Mouse (Mus musculus): ENCODE data around the gene Herc1. TPM values are rescaled to one million over a fixed set of nuclear protein-coding genes. Genes with fewer than 3 reads are reported as not detected.
"Not testable (repeated sequence)": the region's sequence is repeated elsewhere in the genome, so short reads cannot be mapped to it uniquely, and the experiment has no call there.

The Herc1 gene
- polyA plus RNA-seq, 1 experiment = 18.9 TPM

DNA sequence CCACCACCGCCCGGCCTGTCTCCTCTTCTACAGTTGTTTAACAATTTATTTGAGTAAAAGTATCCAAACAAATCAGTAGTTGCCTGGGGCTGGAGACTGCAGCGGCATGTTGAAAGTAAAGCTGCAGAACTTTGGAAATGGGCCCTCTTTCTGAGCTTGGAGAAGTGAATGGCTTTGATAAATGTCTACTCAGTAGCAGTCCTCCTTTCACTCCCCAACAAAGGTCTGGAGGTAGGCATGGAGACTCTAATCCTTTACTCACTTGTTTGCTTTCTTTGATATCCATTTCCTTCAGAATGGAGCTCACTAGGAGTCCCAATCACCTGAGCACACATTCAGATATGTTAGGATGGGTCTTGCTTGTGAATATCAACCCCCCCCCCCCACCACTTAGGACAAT lies 20.1 kb downstream of the Herc1 start:
- H3K27ac ChIP-seq (ENCODE audit: insufficient read depth, low read length) = no peak overlapping the region
- WGBS = 96% methylated on average over 3 of the region's 3 CpGs
- DNase-seq (ENCODE audit: low read depth in 1 of 2, low spot score in 2 of 2) = no peak
- peaks cover 6% of the 10 kb centered on the region for H3K36me3 ChIP-seq (ENCODE audit: control insufficient read depth, insufficient read depth, low read length)
- no peak for TF ChIP-seq CTCF (IDR thresholded peaks at IDR 0.05; ENCODE audit: extremely low read depth, insufficient read depth, insufficient read length, insufficient replicate concordance)
- TF ChIP-seq POLR2A (IDR thresholded peaks at IDR 0.05; ENCODE audit: low read depth, low read length) = no peak
- no peaks in the 10 kb centered on the region; the same call in 1 of the 2 replicates for H3K4me1 ChIP-seq (ENCODE audit: control insufficient read depth, insufficient read depth, insufficient read length)
- no peak overlapping the region for H3K4me3 ChIP-seq (ENCODE audit: extremely low read depth, insufficient read depth, insufficient read length)
- no peaks in the 10 kb centered on the region for H3K27me3 ChIP-seq (ENCODE audit: control insufficient read depth, insufficient read depth, low read length)

DNA sequence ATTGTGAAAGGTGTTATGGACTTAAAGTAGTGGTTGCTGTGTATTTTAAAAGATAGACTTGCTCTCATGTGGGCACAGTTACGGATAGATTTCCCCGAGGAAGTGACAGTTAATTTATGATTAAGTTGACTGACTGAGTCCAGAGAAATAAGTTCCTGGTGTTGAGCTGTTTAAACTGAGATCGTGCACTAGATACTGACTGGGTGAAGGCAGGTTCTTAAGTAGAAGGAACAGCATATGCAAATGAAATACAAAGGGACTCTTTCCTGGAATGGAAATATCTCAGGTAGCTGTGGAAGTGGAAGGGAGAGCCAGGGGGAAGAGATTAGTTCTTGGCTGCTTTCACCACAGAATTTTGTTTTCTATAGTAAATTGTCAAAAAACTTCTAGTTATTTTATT lies 20.6 kb downstream of the Herc1 start:
- no peak for DNase-seq (ENCODE audit: low read depth in 1 of 2, low spot score in 2 of 2)
- TF ChIP-seq CTCF (IDR thresholded peaks at IDR 0.05; ENCODE audit: extremely low read depth, insufficient read depth, insufficient read length, insufficient replicate concordance) = no peak
- no peak for TF ChIP-seq POLR2A (IDR thresholded peaks at IDR 0.05; ENCODE audit: low read depth, low read length)
- Histone ChIP-seq H3K27ac (ENCODE audit: insufficient read depth, low read length) (no peak overlapping the region), H3K36me3 (ENCODE audit: control insufficient read depth, insufficient read depth, low read length) (peaks cover 6% of the 10 kb centered on the region), H3K4me3 (ENCODE audit: extremely low read depth, insufficient read depth, insufficient read length) (no peak overlapping the region), H3K27me3 (ENCODE audit: control insufficient read depth, insufficient read depth, low read length) (no peaks in the 10 kb centered on the region), H3K4me1 (ENCODE audit: control insufficient read depth, insufficient read depth, insufficient read length) (no peaks in the 10 kb centered on the region; the same call in 1 of the 2 replicates)
- WGBS = 45% methylated on average over 3 of the region's 3 CpGs

DNA sequence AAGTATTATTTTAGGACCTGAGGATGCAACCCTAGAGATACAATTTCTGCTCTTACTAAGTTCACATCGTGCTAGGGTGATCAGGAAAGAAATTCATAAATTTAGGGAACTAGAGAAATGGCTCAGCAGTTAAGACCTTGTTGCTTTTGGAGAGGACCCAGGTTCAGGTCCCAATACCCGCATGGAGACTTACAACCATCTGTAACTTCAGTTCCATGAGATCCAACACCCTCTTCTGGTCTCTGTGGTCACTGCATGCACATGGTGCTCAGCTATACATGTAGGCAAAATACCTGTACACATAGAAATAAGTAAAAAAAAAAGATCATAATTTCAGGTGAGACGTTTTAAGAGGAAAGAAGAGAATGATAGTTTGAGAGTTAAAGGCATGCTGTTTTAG lies 23.2 kb downstream of the Herc1 start:
- H3K27me3 ChIP-seq (ENCODE audit: control insufficient read depth, insufficient read depth, low read length) = no peaks in the 10 kb centered on the region
- 91% methylated on average over 3 of the region's 3 CpGs for WGBS
- H3K4me3 ChIP-seq (ENCODE audit: extremely low read depth, insufficient read depth, insufficient read length) = no peak overlapping the region
- peaks cover 8% of the 10 kb centered on the region for H3K36me3 ChIP-seq (ENCODE audit: control insufficient read depth, insufficient read depth, low read length)
- no peak overlapping the region for H3K27ac ChIP-seq (ENCODE audit: insufficient read depth, low read length)
- DNase-seq (ENCODE audit: low read depth in 1 of 2, low spot score in 2 of 2) = no peak
- H3K4me1 ChIP-seq (ENCODE audit: control insufficient read depth, insufficient read depth, insufficient read length) = no peaks in the 10 kb centered on the region; the same call in 1 of the 2 replicates
- TF ChIP-seq POLR2A (IDR thresholded peaks at IDR 0.05; ENCODE audit: low read depth, low read length) (no peak), CTCF (IDR thresholded peaks at IDR 0.05; ENCODE audit: extremely low read depth, insufficient read depth, insufficient read length, insufficient replicate concordance) (no peak)

DNA sequence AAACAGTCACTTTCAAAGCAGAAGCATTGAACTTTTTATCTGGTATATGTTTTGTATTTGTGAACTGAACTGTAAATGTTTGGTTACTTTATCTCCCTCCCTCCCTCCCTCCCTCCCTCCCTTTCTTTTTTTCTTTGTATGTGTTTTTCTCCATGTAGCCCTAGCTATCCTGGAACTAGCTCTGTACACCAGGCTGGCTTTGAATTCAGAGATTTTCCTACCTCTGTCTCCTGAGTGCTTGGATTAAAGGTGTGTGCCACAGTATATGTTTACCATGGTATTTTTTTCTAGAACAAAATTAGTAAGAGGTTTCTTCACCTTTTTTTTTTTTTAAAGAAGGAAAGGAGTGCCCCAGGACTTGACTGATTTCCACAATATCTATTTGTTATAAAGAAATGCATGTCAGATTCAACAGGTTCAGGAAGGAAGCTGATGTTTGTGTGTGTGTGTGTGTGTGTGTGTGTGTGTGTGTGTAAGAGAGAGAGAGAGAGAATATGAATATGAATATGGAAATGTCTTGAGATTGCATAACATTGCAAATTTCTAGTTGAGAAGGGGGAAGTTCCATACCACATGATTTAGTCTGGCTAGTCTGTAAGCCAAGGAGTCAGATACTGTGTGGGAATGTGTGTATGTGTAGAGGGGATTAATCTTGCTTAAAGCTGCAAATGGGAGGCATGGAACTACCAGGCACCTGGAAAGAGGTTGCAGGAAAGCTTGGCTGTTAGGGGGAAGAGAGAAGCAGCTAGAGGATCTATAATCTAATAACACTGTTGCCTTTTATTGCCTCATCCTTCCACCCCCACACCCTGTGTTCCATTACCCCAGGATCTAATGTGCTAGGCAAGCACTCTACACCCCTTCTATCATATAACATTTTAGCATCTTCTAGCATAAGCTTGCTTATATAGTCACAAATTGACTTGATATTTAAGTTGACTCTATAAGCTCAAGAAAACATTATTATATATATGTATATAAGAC lies 24.5 kb downstream of the Herc1 start:
- Histone ChIP-seq H3K4me3 (ENCODE audit: extremely low read depth, insufficient read depth, insufficient read length) (no peak overlapping the region), H3K4me1 (ENCODE audit: control insufficient read depth, insufficient read depth, insufficient read length) (no peaks in the 10 kb centered on the region; the same call in 1 of the 2 replicates), H3K27ac (ENCODE audit: insufficient read depth, low read length) (no peak overlapping the region), H3K27me3 (ENCODE audit: control insufficient read depth, insufficient read depth, low read length) (no peaks in the 10 kb centered on the region), H3K36me3 (ENCODE audit: control insufficient read depth, insufficient read depth, low read length) (peaks cover 8% of the 10 kb centered on the region)
- no peak for TF ChIP-seq POLR2A (IDR thresholded peaks at IDR 0.05; ENCODE audit: low read depth, low read length)
- no peak for TF ChIP-seq CTCF (IDR thresholded peaks at IDR 0.05; ENCODE audit: extremely low read depth, insufficient read depth, insufficient read length, insufficient replicate concordance)
- DNase-seq (ENCODE audit: low read depth in 1 of 2, low spot score in 2 of 2) = peak in 1 of 2 experiments; percentile 11

DNA sequence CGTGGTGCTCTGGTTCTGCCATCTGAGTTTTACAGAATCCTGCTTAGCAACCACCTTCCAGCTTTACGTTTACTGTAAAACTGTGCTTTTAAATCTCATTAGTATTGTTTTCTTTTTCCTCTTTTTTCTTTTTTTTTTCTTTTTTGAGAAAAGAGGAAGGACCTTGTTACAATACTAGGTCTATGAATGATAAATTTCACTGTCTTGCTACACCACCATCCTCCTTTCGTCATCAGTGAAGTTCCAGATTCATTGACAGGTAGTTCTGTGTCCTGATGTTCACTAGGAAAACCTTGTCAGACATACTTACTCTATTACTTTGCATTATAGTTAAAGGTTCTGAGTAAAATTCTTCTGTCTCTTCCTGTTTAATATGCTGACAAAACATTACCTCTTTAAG lies 33.2 kb downstream of the Herc1 start:
- H3K27me3 ChIP-seq (ENCODE audit: control insufficient read depth, insufficient read depth, low read length) = no peaks in the 10 kb centered on the region
- H3K36me3 ChIP-seq (ENCODE audit: control insufficient read depth, insufficient read depth, low read length) = peaks cover 8% of the 10 kb centered on the region
- TF ChIP-seq CTCF (IDR thresholded peaks at IDR 0.05; ENCODE audit: extremely low read depth, insufficient read depth, insufficient read length, insufficient replicate concordance) (no peak), POLR2A (IDR thresholded peaks at IDR 0.05; ENCODE audit: low read depth, low read length) (no peak)
- H3K4me3 ChIP-seq (ENCODE audit: extremely low read depth, insufficient read depth, insufficient read length) = no peak overlapping the region
- H3K4me1 ChIP-seq (ENCODE audit: control insufficient read depth, insufficient read depth, insufficient read length) = no peaks in the 10 kb centered on the region
- no peak overlapping the region for H3K27ac ChIP-seq (ENCODE audit: insufficient read depth, low read length)
- no peak for DNase-seq (ENCODE audit: low read depth in 1 of 2, low spot score in 2 of 2)
- 83% methylated on average over 3 of the region's 3 CpGs for WGBS

DNA sequence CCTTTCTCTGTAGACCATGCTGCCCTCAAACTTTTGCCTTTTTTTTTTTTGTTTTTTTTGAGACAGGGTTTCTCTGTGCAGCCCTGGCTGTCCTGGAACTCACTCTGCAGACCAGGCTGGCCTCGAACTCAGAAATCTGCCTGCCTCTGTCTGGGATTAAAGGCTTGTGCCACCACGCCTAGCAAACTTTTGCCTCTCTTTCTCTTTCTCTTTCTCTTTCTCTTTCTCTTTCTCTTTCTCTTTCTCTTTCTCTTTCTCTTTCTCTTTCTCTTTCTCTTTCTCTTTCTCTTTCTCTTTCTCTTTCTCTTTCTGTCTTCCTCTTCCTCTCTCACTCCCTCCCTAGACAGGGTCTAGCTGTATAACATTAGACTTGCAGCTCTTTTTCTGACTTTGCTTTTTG lies 40.1 kb downstream of the Herc1 start:
- 96% methylated on average over 2 of the region's 2 CpGs for WGBS
- H3K27me3 ChIP-seq (ENCODE audit: control insufficient read depth, insufficient read depth, low read length); H3K4me3 ChIP-seq (ENCODE audit: extremely low read depth, insufficient read depth, insufficient read length); H3K27ac ChIP-seq (ENCODE audit: insufficient read depth, low read length); H3K4me1 ChIP-seq (ENCODE audit: control insufficient read depth, insufficient read depth, insufficient read length); DNase-seq (ENCODE audit: low read depth in 1 of 2, low spot score in 2 of 2): not testable (repeated sequence)
- H3K36me3 ChIP-seq (ENCODE audit: control insufficient read depth, insufficient read depth, low read length) = peaks cover 15% of the 10 kb centered on the region

DNA sequence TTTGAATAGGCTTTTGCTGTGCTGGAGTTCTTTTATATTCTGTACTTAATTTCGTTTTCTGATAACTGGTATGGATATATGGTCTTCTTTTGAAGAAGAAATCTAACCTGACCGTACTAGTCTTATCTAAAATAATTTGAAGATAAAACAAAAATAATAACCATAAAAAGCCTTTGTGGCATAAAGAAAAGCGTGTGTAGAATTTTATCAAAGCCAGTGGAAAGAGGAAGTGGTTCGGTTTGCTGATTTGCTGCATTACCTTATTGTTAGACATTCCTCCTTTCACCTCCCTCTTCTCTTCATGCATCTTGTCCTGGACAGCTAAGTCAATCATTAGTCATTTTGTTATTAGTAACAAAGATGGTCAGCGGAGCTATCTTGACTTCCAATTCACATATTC lies 43.1 kb downstream of the Herc1 start:
- H3K4me3 ChIP-seq (ENCODE audit: extremely low read depth, insufficient read depth, insufficient read length) = no peak overlapping the region
- no peaks in the 10 kb centered on the region for H3K27me3 ChIP-seq (ENCODE audit: control insufficient read depth, insufficient read depth, low read length)
- no peak overlapping the region for H3K27ac ChIP-seq (ENCODE audit: insufficient read depth, low read length)
- no peak for TF ChIP-seq POLR2A (IDR thresholded peaks at IDR 0.05; ENCODE audit: low read depth, low read length)
- TF ChIP-seq CTCF (IDR thresholded peaks at IDR 0.05; ENCODE audit: extremely low read depth, insufficient read depth, insufficient read length, insufficient replicate concordance) = no peak
- peaks cover 19% of the 10 kb centered on the region for H3K36me3 ChIP-seq (ENCODE audit: control insufficient read depth, insufficient read depth, low read length)
- H3K4me1 ChIP-seq (ENCODE audit: control insufficient read depth, insufficient read depth, insufficient read length) = no peaks in the 10 kb centered on the region
- WGBS = 60% methylated on average over 5 of the region's 5 CpGs
- DNase-seq (ENCODE audit: low read depth in 1 of 2, low spot score in 2 of 2) = no peak
